Mouse (Mus musculus): ENCODE data around the gene Elfn1.
"Not testable (repeated sequence)": the region's sequence is repeated elsewhere in the genome, so short reads cannot be mapped to it uniquely, and the experiment has no call there.

Elfn1 gene

GRCm38 (mm10) chr5:139976584-139976983 is 68.8 kb downstream of the Elfn1 start:
- DNase-seq (ENCODE audit: low spot score): no peak

GRCm38 (mm10) chr5:139977476-139977875 is 69.7 kb downstream of the Elfn1 start:
- no peak for DNase-seq (ENCODE audit: low spot score)

- no peak for DNase-seq (ENCODE audit: low spot score)
Observed at GRCm38 (mm10) chr5:139978525-139979276, 71.0 kb downstream of the Elfn1 start.

- DNase-seq (ENCODE audit: low spot score): peak; percentile 21
Observed at GRCm38 (mm10) chr5:139979371-139979770, 71.6 kb downstream of the Elfn1 start.

GRCm38 (mm10) chr5:139981976-139982375 is 74.2 kb downstream of the Elfn1 start:
- DNase-seq (ENCODE audit: low spot score): no peak

- no peak for DNase-seq (ENCODE audit: low spot score)
Observed at GRCm38 (mm10) chr5:139985073-139985746, 77.5 kb downstream of the Elfn1 start.

GRCm38 (mm10) chr5:139991531-139991930 is 83.8 kb downstream of the Elfn1 start:
- no peak for DNase-seq (ENCODE audit: low spot score)

- not testable (repeated sequence) for DNase-seq (ENCODE audit: low spot score)
Observed at GRCm38 (mm10) chr5:139998321-139998720, 90.6 kb downstream of the Elfn1 start.

GRCm38 (mm10) chr5:139998916-139999315 is 91.2 kb downstream of the Elfn1 start:
- no peak for DNase-seq (ENCODE audit: low spot score)

GRCm38 (mm10) chr5:140002541-140002940 is 94.8 kb downstream of the Elfn1 start:
- no peak for DNase-seq (ENCODE audit: low spot score)

GRCm38 (mm10) chr5:140006861-140007260 is 99.1 kb downstream of the Elfn1 start:
- no peak for DNase-seq (ENCODE audit: low spot score)

GRCm38 (mm10) chr5:140007656-140008522 is 100.1 kb downstream of the Elfn1 start:
- no peak for DNase-seq (ENCODE audit: low spot score)

GRCm38 (mm10) chr5:140008523-140008806 is 100.7 kb downstream of the Elfn1 start:
- DNase-seq (ENCODE audit: low spot score): no peak

GRCm38 (mm10) chr5:140009083-140009655 is 101.4 kb downstream of the Elfn1 start:
- no peak for DNase-seq (ENCODE audit: low spot score)

- no peak for DNase-seq (ENCODE audit: low spot score)
Observed at GRCm38 (mm10) chr5:140010405-140010804, 102.7 kb downstream of the Elfn1 start.

GRCm38 (mm10) chr5:140012286-140012967 is 104.7 kb downstream of the Elfn1 start:
- no peak for DNase-seq (ENCODE audit: low spot score)

GRCm38 (mm10) chr5:140013652-140014051 is 105.9 kb downstream of the Elfn1 start:
- no peak for DNase-seq (ENCODE audit: low spot score)

GRCm38 (mm10) chr5:140016896-140017295 is 109.2 kb downstream of the Elfn1 start:
- DNase-seq (ENCODE audit: low spot score): no peak

GRCm38 (mm10) chr5:140018780-140019179 is 111.0 kb downstream of the Elfn1 start:
- no peak for DNase-seq (ENCODE audit: low spot score)

- DNase-seq (ENCODE audit: low spot score): no peak
Observed at GRCm38 (mm10) chr5:140019616-140020015, 111.9 kb downstream of the Elfn1 start.

GRCm38 (mm10) chr5:140021755-140022154 is 114.0 kb downstream of the Elfn1 start:
- DNase-seq (ENCODE audit: low spot score): peak; percentile 22

- DNase-seq (ENCODE audit: low spot score): no peak
Observed at GRCm38 (mm10) chr5:140022861-140023260, 115.1 kb downstream of the Elfn1 start.

All from left cerebral cortex, adult 11 months (tissue).